Mouse (Mus musculus) embryonic fibroblast, embryonic 13.5 days (primary cell): ENCODE results near the gene Cep152.

Experiments
- CTCF ChIP-seq: IDR thresholded peaks from 2 replicates; pipeline ENCODE4 v1.5.1; 2011; ENCODE audit warnings: mild to moderate bottlenecking, control low read depth, low read length, moderate library complexity, borderline replicate concordance; ENCODE audit not compliant: insufficient read depth
- POLR2A ChIP-seq: IDR thresholded peaks from 2 replicates; pipeline ENCODE4 v1.6.1; 2011; ENCODE audit warnings: low read depth, mild to moderate bottlenecking, control low read depth, low read length, moderate library complexity

DNA sequence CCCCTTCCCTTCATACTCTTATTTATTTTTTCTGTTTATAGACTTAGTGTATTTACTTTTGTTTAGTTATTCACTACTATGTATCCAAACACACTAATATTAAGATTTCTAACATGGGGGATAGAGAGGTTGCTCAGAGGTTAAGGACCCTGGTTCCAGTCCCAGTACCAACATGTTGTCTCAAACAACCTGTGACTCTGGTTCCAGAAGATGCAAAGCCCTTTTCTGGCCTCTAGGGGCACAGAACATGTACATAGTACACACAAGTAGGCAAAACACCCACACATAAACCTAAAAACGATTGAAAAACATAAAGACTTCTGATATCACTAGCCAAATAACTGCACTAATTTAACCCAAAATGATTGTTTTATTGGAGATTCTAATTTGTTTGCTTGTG, 45.9 kb upstream of the Cep152 start:
- TF ChIP-seq CTCF: no peak
- TF ChIP-seq POLR2A: no peak
